Mouse (Mus musculus): ENCODE data around the gene 3110082I17Rik.

DNA sequence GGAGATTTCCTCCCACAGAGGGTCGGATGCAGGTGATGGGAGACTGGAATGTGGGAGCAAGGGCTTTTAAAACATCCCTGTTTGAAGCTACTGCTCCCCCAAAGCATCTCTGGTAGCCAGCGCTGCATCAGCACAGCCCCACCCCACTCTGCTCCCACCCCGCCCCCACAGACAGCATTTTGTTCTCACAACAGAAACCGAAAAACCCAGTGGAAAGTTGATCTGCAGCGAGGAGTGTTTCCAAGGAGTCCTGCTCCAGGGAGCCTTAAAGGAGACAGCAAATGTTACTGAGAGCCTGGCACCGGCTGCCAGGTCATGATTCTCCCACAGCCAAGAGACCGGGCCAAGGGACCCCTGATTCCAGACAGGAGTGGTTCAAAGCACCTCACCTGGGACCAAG, 129.6 kb downstream of the 3110082I17Rik start:
- no peak for TF ChIP-seq CTCF (IDR thresholded peaks at IDR 0.05; ENCODE audit: low read depth)
- TF ChIP-seq EP300 (optimal IDR thresholded peaks at IDR 0.05) = no peak

Data from stomach, postnatal 0 days (tissue).